Mouse (Mus musculus) fibroblast of lung, adult 2 months (primary cell): ENCODE data around the gene Swap70.

Experiments used
- DNase-seq: peaks from one replicate; pipeline ENCODE4 v3.0.0-alpha.2; 2011; ENCODE audit warnings: low read depth

Swap70 gene

DNA sequence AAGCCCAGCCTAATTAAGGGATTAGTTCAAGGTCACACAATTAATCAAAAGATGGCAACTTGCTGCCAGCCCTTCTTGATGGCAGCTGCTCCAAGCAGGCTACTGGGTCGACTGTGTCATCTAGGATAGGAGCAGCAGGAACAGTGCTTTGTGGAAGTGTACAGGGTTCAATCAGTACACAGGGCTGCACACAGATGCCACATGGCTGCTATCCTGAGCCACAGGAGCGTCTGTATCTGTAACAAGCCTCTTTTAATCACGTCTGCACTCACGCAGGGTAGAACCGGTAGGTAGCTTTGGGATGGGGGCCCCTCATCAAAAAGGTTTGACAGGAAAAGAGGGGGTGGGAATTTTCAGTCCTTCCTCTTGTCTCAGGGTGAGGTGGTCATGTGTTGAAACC is 84.8 kb downstream of the Swap70 start:
- no peak for DNase-seq

DNA sequence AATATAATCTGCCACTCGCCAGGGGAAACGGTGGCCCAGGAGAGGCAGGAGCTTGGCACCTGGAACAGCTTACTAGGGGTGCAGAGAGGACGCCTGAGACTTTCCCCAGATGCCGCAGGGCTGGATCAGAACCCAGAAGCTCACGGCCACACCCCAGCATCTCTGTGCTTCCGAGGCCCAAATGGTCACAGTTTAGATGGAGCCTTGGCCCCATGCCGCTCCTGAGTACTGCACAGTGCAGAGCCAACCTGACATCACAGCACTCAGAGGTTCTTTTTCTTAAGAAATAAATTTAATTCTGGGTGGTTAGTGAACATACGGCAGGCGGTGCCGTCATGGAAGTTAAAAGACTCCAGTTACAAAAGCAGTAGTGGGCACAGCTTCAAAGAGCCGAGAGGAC is 86.2 kb downstream of the Swap70 start:
- no peak for DNase-seq

DNA sequence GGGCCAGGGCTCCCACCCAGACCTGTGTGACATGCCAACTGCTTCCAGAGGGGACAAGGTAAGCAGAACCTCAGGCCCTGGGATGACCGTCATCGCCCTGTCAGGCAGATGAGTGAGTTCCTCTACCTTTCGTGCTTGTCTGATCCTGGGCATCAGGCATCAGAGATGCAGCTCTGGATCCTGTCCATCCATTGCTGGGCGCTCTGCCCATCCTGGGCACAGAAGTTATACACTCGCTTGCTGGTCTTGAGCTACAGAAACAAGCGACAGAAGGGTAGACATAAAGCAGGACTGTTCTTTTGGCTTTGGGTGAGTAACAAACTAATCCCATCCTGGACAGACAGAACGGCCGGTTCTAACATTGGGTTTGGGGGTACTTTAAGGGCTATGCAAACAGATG is 87.7 kb downstream of the Swap70 start:
- no peak for DNase-seq

DNA sequence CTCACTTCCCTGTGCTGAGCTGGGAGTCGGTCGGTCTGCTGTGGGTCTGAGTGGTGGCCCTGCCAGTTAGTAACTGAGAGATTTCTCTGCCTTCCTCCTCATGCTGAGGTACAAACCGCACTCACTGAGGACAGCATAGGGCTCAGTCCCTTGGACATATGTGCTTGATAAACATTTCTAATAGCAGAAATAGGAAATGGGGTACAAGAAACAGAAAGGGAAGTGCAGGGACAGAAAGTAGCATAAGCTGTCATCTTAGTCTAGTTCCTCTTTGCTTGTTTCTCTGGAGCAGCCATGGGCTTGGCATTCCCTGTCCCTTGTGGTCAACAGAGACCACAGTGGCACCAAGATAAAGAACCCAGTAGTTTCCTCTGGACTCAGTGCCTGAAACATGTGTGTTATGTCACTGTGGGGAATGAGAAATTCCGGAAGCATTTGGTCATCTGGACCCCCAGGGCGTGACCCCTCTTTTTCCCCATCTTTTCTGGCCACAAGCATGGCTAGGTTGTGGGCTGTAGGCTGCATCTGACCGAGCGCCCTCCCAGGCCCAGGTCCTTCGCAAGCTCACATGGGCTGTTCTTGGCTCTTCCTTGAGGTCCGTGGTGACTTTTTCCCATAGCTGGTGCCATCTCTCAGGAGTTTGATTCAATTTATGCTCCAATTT is 92.0 kb downstream of the Swap70 start:
- no peak for DNase-seq

DNA sequence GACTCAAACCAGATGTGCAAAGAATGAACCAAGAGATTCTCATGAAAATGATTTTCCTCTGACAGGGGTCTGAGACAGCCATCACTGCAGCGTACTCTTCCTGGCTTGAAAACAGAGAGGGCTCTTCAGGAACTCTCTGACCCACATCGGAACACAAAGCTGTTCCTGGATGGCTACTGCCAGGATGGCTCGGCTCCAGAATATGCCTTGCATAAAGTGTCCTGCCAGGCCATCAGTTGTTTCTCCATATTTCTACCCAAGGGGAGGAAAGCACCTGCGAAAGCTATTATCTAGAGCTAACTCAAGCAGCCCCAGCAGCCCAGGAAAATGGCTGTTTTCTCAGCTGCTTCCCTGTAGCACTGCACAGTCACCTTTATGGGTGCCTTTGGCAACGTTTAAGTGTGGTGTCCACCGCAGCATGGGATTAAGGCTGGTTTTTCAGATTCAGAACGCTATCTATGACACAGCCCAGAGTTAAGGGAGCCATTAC is 92.9 kb downstream of the Swap70 start:
- no peak for DNase-seq

DNA sequence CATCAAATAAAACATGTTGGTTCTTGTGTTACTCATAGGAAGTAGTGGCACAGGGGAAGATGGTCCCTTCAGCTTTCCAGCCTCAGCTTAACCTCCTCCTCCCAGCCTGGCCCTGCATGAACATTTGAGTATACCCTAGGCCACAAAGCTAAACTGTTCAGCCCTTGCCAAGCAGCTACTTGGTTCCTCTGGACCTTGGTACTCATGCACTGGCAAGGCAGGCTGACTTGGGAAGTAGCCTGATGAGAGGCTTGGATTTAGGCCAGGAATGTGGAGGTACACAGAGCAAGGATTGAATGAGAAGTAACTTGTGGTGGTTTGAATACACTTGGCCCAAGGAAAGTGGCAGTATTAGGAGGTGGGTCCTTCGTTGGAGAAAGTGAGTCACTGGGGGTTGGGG is 93.8 kb downstream of the Swap70 start:
- DNase-seq: no peak

DNA sequence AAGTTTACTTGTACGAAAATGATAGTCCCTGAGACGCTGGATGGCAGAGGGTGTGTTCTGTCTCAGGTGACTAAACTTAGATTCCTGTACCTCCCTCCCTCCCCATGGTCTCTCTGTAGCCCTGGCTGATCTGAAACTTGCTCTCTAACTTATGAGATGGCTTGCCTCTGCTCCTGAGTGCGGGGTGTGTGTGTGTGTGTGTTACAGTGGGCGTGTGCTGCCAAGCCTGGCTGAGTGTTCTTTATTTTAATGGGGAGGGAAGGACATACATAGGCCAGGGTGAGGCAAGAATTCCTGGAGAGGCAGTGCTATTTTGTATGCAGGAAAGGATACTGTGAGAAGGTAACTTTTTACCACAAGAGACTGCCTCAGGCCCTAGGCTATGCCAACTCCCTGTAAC is 95.9 kb downstream of the Swap70 start:
- DNase-seq: no peak

DNA sequence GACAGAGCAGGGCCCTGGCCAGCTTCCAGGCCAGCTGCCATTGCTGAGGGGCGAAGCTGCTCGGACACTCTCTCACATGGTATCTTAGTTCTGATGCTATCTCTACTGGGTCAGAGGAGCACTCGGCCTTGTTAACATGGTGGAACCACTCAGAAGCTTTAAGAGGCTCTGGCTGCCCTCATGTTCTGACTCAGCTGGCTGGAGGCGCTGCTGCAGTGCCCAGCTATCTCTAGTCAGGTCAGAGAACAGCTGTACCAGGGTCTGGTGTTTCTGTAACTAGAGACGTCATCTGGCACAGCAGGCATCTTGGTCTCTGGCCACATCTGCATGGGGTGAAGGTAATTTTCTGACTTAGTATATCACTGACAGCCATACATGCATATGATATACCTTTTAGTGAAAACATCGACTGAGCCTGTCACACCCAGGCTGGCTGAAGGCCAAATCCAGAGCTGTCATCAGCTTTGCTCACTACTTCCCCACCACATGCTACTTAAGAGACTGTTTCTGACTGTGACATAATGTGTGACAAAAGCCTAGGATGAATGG is 97.5 kb downstream of the Swap70 start:
- no peak for DNase-seq

DNA sequence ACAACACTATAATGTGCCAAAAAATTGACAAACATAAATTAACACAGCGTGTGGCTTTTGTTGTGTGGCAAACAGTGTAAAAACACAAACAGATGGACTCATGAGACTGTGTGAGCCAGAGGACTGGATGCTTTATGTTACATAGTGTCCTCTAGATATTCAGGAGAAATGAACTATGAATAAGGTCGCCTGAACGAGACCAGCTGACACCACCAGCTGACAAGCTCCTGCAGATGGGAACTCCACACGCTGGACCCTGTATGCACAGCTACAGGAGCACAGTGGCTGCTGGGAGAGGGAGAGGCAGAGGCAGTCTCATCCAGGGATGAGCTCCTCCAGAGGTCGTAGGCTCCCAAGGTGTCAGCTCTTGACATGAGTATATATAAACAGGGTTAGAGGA is 99.6 kb downstream of the Swap70 start:
- no peak for DNase-seq

DNA sequence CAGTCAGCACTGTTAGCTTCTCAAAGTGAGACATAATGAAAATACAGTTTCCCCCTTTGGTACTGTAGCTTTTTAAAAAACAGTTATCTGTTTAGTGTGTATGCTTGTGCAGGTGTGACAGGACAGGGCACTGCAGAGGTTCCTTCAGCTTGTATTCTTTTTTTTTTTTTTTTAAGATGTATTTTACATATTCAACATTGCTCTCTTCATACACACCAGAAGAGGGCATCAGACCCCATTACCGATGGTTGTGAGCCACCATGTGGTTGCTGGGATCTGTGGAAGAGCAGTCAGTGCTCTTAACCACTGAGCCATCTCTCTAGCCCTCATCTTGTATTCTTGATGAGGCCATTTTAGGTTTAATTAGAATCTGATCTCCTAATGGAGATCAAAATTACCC is 103.3 kb downstream of the Swap70 start:
- no peak for DNase-seq

DNA sequence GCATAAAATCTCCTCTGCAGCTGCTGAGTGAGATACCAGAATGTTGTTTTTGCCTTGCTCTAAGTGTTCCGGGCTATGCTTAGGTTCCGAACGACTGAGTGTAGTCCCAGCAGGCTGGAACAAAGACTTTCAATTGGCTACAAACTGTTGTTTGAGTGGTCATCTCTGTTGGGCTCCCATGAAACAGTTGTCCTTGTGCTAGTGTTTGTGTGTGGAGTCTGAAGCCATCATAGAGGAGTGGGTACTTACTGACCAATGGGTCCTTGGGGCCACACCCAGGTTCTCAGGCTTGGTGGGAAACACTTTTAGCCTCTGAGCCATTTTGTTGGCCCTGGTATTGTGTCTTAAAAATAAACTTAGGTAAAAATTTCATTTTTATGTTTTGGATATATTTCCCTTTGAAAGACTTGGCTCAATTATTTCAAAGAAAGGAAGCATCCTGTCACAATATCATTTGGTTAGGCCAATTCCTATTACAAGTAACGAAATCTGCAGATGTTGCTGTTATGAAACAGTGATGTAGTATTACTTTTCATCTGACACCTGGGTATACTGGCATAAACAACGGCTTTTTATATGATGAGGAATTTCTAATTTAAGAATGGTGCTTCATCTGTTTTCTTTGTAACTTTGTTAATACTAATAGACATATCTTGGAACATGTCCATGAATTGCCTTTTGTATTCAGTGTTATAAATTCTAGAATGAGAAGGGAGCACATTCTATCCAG is 104.0 kb downstream of the Swap70 start:
- no peak for DNase-seq
